Mouse (Mus musculus): ENCODE measurements around the gene Dusp28. TPM values are rescaled to one million over a fixed set of nuclear protein-coding genes. Genes with fewer than 3 reads are reported as not detected.

The Dusp28 gene
- total RNA-seq, 4 experiments from 2014 or later = 13.9 to 16.5 (median 15.6) TPM

DNA sequence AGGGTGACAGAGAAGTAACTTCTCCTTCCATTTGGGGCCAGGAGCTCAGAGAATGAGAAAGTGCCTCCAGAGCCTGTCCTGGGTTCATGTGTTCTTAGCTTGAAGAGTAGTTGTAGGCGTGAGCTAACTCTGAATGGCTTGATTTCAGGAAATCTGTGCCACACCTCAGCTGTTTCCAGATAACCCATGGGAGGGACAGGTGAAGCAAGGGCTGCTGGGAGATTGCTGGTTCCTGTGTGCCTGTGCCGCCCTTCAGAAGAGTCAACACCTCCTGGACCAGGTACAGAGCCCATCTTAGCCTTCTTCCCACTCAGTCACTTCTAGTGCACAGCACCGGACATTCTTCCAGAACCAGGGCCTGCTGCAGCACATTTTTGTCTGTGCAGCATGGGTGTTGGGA lies 31.0 kb downstream of the Dusp28 start:
- no peak for DNase-seq (ENCODE audit: low spot score in 2 of 2)

DNA sequence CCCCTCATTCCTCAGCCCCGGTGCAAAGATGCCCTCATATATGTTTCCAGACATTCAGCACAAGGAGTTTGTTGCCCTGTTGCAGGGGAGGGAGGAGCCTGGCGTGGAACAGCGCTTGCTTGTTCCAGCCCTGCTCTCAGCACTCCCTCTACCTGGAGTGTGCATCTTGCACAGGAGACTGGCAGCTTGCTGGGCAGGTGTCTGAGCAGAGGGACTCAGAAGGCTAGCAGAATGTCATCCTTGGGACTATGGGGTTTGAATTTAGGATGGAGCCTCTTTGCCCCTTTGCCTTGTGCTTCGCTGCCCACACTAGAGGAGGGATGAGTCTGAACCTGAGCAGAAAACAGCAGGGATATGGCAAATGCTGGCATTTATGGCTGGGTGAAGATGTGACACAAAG lies 33.0 kb downstream of the Dusp28 start:
- no peak for DNase-seq (ENCODE audit: low spot score in 2 of 2)

DNA sequence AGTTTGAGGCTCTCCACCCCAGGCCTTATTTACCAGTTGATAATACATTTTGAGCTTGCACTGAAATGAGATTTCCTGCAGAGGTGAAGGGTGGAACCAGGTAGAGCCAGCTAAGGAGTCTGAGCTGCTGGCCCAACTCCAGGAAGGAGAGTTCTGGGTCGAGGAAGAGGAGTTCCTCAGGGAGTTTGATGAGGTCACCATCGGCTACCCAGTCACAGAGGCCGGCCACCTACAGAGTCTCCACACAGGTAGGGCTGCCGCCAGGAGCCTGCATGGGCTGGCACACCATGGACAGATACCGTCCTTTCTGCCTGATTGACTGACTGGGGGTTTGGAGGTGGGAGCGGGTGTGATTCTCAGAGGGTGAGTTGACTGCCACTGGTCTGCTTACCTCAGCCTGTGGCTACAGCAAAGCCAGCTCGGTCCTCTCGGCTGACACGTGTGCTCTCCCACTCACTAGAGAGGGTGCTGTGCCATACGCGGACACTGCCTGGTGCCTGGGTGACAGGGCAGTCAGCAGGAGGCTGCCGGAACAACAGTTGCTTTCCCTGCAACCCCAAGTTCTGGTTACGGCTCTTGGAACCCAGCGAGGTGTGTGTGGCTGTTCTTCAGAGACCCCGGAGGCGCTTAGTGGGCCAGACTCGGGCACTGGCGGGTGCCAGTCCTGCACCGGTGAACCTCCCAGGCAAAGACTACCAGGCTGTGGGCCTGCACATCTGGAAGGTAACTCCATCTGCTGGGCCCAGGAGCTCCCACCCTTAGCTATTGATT lies 36.6 kb downstream of the Dusp28 start:
- no peak for DNase-seq (ENCODE audit: low spot score in 2 of 2)

DNA sequence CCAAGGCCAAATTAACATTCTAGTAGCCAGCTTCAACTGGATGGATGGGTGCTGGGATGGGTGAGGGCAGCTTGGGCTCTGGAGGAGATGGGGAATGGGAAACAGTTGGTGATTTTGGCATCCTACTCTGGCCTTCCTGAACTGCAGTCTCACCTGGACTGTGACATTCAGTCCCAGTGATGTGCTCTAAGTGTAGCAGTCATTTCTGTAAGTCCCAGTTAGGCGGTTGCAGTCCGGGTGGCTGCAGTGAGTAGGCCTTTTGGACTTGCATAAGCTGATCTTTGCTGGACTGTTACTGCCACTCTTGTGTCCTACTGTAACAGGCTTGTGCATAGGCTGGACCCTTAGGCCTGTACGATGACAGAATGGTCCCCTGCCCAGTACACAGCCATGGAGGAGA lies 41.2 kb downstream of the Dusp28 start:
- DNase-seq (ENCODE audit: low spot score in 2 of 2) = no peak

DNA sequence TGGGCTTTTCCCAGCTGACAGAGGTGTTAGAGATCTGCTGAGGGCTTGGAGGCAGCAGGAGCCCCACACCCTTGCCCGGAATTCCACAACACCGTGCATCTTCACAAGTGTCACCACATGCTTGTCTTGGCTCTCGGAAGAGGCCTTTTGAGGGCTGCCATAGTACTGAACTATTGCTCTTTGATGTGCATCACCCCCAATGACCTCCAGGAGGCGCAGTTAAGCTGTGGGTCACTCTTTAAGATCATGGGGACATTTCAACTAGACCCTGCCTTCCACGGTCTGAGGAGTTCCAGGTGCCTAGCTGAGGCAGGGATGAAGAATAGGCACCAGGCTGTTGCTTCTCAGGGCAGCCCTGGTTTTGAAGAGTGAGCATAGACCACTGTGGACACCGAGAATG lies 42.6 kb downstream of the Dusp28 start:
- DNase-seq (ENCODE audit: low spot score in 2 of 2) = no peak

DNA sequence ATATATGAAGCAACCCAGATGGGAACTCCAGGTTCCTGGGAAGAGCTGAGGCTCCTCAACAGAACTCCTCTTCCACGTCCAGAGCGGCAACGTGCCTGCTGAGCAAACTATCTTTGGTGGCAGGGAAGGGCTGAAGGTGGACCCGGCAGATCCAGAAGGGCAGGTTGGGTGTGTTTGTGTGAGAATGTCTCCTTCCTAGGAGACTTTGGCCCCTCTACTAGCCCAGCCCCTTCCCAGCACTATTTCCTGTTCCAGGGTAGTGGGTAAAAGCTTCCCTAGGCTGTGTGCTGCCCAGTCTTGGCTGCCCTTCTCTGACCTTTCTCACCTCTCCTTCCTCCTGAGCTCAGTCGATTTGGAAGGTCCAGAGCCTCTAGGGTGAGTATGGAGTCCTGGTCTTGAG lies 43.8 kb downstream of the Dusp28 start, which contains the start of gene Gpr35:
Gpr35 (plus strand) TSS at position 259 of the 400 bp plus-strand sequence.
- no peak for DNase-seq (ENCODE audit: low spot score in 2 of 2)

DNA sequence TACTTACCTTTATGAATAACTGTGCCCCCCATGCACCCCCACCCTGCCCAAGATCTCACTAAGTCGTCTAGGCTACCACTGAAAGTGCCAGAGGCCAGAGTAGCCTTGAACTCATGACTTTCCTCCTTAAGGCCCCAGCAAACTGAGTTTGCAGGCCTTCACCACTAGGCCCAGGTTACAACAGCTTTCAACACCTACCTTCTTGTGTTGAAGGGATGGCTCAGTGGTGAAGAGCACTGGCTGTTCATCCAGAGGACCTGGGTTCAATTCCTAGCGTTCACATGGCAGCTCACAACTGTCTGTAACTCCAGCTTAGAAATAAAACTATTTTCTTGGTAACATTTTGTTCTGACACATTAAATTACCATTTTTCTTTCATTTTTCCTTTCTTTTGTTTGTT lies 46.9 kb downstream of the Dusp28 start:
- no peak for DNase-seq (ENCODE audit: low spot score in 2 of 2)

DNA sequence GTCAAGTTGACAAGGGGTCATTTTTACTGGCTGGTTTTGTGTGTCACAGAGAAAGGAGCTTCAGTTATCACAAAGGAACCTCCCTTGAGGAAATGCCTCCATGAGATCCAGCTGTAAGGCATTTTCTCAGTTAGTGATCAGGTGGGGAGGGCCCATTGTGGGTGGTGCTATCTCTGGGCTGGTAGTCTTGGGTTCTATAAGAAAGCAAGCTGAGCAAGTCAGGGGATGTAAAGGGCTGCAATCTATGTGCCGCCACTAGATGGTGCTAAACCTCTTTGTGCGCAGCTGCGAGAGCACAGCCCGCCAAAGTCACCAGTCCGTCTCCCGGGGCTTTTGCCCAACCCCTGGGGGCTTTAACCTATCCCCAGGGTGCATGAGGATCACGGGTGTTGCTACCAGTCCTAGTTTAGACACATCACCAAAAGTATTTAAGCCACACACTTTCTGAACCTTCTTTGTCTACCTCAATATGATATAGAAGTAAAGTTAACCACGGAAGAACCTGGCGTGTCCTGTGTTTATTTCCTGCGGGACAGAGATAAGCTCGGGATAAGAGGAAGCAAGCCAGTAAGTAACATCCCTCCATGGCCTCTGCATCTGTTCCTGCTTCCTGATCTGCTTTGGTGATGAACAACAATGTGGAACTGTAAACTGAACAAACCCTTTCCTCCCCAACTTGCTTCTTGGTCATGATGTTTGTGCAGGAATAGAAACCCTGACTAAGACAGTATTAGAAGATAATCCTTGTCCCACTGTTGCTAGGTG lies 50.0 kb downstream of the Dusp28 start:
- DNase-seq (ENCODE audit: low spot score in 2 of 2) = peak; percentile 44 to 81

Other genes with a start within 250 kb of the Dusp28 start
- 100 to 1,000 TPM; 120 to 145 (median 132) TPM for gene Gpc1, start 75.3 kb upstream of the Dusp28 start, total RNA-seq (2022)
- under 1 TPM; 0.31 to 0.37 (median 0.36) TPM for gene Ankmy1, start 4.1 kb upstream of the Dusp28 start, total RNA-seq (2022)
- 10 to 100 TPM; 38.0 to 46.2 (median 44.3) TPM for gene Rnpepl1, start 3.8 kb downstream of the Dusp28 start, total RNA-seq (2022)
- 10 to 100 TPM; 39.9 to 46.3 (median 43.1) TPM for gene Capn10, start 27.4 kb downstream of the Dusp28 start, total RNA-seq (2022)
- under 1 TPM in 3 of 4 experiments, not detected in 1; 0.39 to 0.61 (median 0.51) TPM for gene Gpr35, start 43.9 kb downstream of the Dusp28 start, total RNA-seq (2022)
- gene Aqp12, start 99.4 kb downstream of the Dusp28 start, total RNA-seq (2022) = not detected
- gene Kif1a, start 195.0 kb downstream of the Dusp28 start, total RNA-seq (2022) = 100 to 1,000 TPM; 681 to 718 (median 697) TPM
- gene Agxt, start 228.3 kb downstream of the Dusp28 start, total RNA-seq (2022) = not detected

Measured in layer of hippocampus, adult 8-10 months (tissue).